Mouse (Mus musculus): ENCODE results near the gene Cuta.

Gene Cuta

DNA sequence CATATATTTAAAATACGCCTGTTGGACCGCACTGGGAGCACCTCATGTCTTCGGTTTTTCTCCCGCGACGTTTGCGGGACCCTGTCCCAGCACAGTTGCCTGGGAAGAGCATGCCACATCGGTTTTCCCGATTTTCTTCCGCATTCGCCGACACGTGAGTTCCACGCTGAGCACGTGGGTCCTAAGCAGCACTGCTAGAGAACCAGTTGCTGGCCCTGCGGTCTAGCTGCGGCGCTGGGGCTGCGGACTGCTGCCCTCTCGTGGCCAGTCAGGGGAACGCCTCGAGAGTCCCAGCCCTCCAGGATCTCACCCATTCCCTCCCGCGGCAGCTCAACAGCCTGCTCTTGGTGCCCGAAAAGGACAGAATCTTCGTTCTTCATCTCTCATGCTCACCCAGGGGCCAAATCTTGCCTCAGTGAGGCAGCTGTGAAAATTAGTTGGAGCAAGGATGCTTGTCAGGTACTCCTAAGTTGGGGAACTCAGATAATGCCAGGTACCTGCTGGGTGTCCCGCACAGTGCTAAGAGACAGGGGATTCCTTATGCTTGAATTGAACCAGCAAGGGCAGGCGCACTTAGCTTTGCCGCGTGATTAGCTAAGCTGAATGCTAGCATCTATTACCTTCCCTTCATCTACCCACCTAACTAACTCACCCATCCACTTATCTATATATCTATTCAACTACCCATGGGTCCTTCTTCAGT lies 53.2 kb downstream of the Cuta start:
- DNase-seq (ENCODE audit: low spot score) = peak; percentile 45

DNA sequence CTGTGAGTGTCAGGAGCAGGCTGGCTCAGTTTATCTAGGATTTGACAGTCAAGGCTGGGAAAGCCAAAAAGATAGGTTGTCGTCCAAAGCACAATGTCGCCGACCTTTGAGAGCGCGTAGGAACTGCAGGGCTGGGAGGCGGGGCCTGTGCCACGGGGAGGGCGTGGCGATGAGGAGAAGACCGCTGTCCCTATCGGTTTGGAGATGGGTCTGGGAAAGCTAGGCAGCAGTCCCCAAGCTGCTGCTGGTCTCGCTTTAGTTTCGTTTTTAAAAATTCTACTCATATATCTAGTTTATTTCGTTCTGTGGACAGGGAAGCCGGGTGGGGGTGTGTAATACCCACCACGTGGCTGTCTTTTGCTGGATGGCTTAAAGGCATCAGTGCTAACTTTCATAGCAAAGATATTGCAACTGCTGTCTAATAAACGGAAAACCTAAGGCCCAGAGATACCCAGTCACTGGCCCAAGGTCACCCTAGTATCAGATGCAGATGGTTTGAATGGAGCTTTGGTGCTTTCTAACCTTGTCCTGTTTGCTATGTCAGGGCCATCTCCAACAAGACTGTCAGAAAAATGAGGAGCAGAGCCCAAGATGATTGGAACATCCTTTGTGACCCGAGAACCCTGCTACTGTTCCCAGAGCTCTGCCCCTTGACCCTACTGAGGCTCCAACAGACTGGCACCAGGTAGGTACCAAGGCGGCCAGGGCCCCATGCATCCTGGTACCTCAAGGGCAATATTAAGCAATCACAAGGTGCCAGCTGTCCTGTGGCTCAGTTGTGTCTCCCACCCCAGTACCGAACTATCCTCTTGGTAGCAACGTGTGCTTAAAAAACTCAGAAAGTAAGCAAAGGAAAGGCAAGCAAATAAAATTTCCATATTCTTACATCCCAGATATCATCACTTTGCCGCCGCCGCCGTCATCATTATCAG lies 54.1 kb downstream of the Cuta start:
- peak; percentile 25 for DNase-seq (ENCODE audit: low spot score)
